Mouse (Mus musculus): ENCODE measurements at regions not wholly inside any gene's neighbourhood (a gene's known extent, or its start where the extent isn't known, plus 50 kb on each side); places are given as distances from the start of the nearest gene placed in this dataset.
"Not testable (repeated sequence)": the region's sequence is repeated elsewhere in the genome, so short reads cannot be mapped to it uniquely, and the experiment has no call there.

- TF ChIP-seq CTCF (IDR thresholded peaks at IDR 0.05; ENCODE audit: control insufficient read depth, insufficient read depth, low read length); POLR2A (IDR thresholded peaks at IDR 0.05; ENCODE audit: borderline replicate concordance, control insufficient read depth, low read depth, low read length): not testable (repeated sequence)
These were observed 97.0 kb upstream of the Ubl3 start for GRCm38 (mm10) chr5:148649573-148649972.
